Mouse (Mus musculus) megakaryocyte, embryonic 14.5 days (primary cell): ENCODE results near the gene Gjb1.
"Not testable (repeated sequence)": the region's sequence is repeated elsewhere in the genome, so short reads cannot be mapped to it uniquely, and the experiment has no call there.

Experiments used
- FLI1 ChIP-seq: IDR thresholded peaks from 2 replicates; pipeline ENCODE4 v1.6.1; 2012; ENCODE audit warnings: low read length, inconsistent platforms, mixed read lengths
- GATA1 ChIP-seq: IDR thresholded peaks from 3 replicates; pipeline ENCODE4 v1.6.1; 2012; ENCODE audit warnings: mixed read lengths, low read length, inconsistent platforms, borderline replicate concordance

GRCm38 (mm10) chrX:101358902-101359301 lies 17.3 kb upstream of the Gjb1 start:
- TF ChIP-seq GATA1, FLI1: not testable (repeated sequence)
